In the genomic region with DNA sequence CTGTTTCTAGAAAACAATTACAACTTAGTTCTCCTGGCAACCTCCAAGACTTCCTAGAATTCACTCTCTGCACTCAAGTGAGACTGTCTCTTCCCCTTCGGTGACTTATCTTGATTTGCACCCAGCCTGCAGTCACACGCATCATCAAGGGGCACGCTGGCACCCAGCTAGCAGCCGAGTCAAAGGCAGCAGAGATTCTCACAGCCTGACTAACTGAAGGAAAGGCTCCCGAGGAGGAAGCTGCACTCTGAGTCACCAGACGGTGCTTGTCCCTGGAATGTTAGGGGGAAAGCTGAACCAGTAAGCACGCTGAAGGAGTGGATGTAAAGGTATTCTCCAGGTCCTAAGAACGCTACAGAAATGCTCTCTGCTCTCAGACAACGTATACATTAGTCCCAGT, we compare ENCODE assay signal across 16 mouse cellular contexts. TPM values are rescaled to one million over a fixed set of nuclear protein-coding genes. Genes with fewer than 3 reads are reported as not detected.
DNase-seq lines count a peak whose midpoint lies in the region; ATAC-seq and TF ChIP-seq lines count a peak whose summit lies in the region.
"Had no signal": no experiment of that assay in that cellular context is flagged by ENCODE, and none has a peak within 500 bp of the region (broad histone marks: within the 10 kb centered on the region; RNA-seq: fewer than 3 reads in every experiment).

No protein-coding gene starts in this region.

- H3K4me3 ChIP-seq in gastrocnemius, adult 2 months = peak overlapping the region; percentile 43
- H3K4me3 ChIP-seq in lung, postnatal 0 days (ENCODE audit: low read depth, low read length) = no peak overlapping the region
- H3K4me3 ChIP-seq in small intestine, adult 2 months (ENCODE audit: low read depth, low read length) = no peak overlapping the region
- H3K4me3 ChIP-seq: forebrain, embryonic 12.5 days; heart, embryonic 15.5 days; hindbrain, embryonic 10.5 days; limb, embryonic 13.5 days had no signal

- intact Hi-C loops in gastrocnemius, adult 2 months (cut with DNase I) = no loop called here
- intact Hi-C loops in left cerebral cortex, postnatal 14 days (cut with DNase I) = no loop called here

- no peak for TF ChIP-seq EP300 in lung, postnatal 0 days (IDR thresholded peaks at IDR 0.05)

- H3K9me3 ChIP-seq in lung, postnatal 0 days (ENCODE audit: low read length) = no peaks in the 10 kb centered on the region
- H3K9me3 ChIP-seq: forebrain, embryonic 12.5 days; heart, embryonic 15.5 days; hindbrain, embryonic 10.5 days; limb, embryonic 13.5 days had no signal

- no peak overlapping the region for H3K4me2 ChIP-seq in lung, postnatal 0 days (replicated peaks; ENCODE audit: low read depth, low read length)
- H3K4me2 ChIP-seq: forebrain, embryonic 12.5 days; heart, embryonic 15.5 days; limb, embryonic 13.5 days had no signal

- no peaks in the 10 kb centered on the region for H3K27me3 ChIP-seq in lung, postnatal 0 days (replicated peaks; ENCODE audit: insufficient read depth, low read length)
- no peaks in the 10 kb centered on the region for H3K27me3 ChIP-seq in small intestine, adult 2 months (ENCODE audit: control insufficient read depth, insufficient read depth, low read length)
- H3K27me3 ChIP-seq: forebrain, embryonic 12.5 days; heart, embryonic 15.5 days; limb, embryonic 13.5 days had no signal

- H3K4me1 ChIP-seq in lung, postnatal 0 days (ENCODE audit: insufficient read depth, low read depth, low read length) = no peaks in the 10 kb centered on the region
- H3K4me1 ChIP-seq in small intestine, adult 2 months (ENCODE audit: control insufficient read depth, insufficient read depth, insufficient read length, low read length) = peaks cover 6% of the 10 kb centered on the region; the same call in 1 of the 2 replicates
- H3K4me1 ChIP-seq: forebrain, embryonic 12.5 days; hindbrain, embryonic 10.5 days had no signal

- no peak overlapping the region for H3K27ac ChIP-seq in gastrocnemius, adult 2 months
- no peak overlapping the region for H3K27ac ChIP-seq in lung, postnatal 0 days (ENCODE audit: low read length)
- peak overlapping the region; percentile 28; the same call in 1 of the 2 replicates for H3K27ac ChIP-seq in small intestine, adult 2 months (ENCODE audit: insufficient read depth, low read depth, low read length)
- H3K27ac ChIP-seq: forebrain, embryonic 12.5 days; heart, embryonic 15.5 days; hindbrain, embryonic 10.5 days; limb, embryonic 13.5 days had no signal

- no peak overlapping the region for H3K9ac ChIP-seq in lung, postnatal 0 days (replicated peaks; ENCODE audit: low read depth)
- H3K9ac ChIP-seq: forebrain, embryonic 12.5 days; heart, embryonic 15.5 days; limb, embryonic 13.5 days had no signal

- TF ChIP-seq POLR2A in small intestine, adult 2 months (IDR thresholded peaks at IDR 0.05; ENCODE audit: low read depth, low read length) = no peak

- 0 out of 2 replicates have a peak, but pooled peaks have one; percentile 23 for ATAC-seq in lung, postnatal 0 days

- no peak for DNase-seq in gastrocnemius, adult 2 months
- DNase-seq in gastrocnemius, postnatal 25 days = no peak
- no peak for DNase-seq in lung, postnatal 0 days (ENCODE audit: low spot score)
- no peak for DNase-seq in lung, adult 18-20 months
- peak; percentile 56 to 58 for DNase-seq in adrenal gland, postnatal 36 days
- DNase-seq in embryo, embryonic 10.5 days (ENCODE audit: low spot score) = no peak
- no peak for DNase-seq in left cerebral cortex, postnatal 14 days (ENCODE audit: low spot score in 2 of 2)
- DNase-seq: cerebellum, postnatal 14 days; lung, postnatal 10 days; right cerebral cortex, adult 18-20 months; spleen, adult 18-20 months had no signal

- no peak for TF ChIP-seq CTCF in gastrocnemius, adult 2 months (IDR thresholded peaks at IDR 0.05)
- no peak for TF ChIP-seq CTCF in lung, postnatal 0 days (IDR thresholded peaks at IDR 0.05)
- no peak for TF ChIP-seq CTCF in small intestine, adult 2 months (IDR thresholded peaks at IDR 0.05; ENCODE audit: extremely low read depth, insufficient read length, insufficient replicate concordance, low read depth, low read length)

- H3K36me3 ChIP-seq in lung, postnatal 0 days (ENCODE audit: insufficient read depth, low read length) = no peaks in the 10 kb centered on the region
- peaks cover 29% of the 10 kb centered on the region for H3K36me3 ChIP-seq in small intestine, adult 2 months (ENCODE audit: control insufficient read depth, insufficient read depth, low read length)
- H3K36me3 ChIP-seq: forebrain, embryonic 12.5 days had no signal

- WGBS in lung, postnatal 0 days = 51% methylated on average over 9 of the region's 9 CpGs
- 50% methylated on average over 9 of the region's 9 CpGs for WGBS in small intestine, adult 2 months

RNA-seq across cellular contexts. Expression of gene Fez2, which starts 30.3 kb away (rescaled TPM):
- 10 to 100 TPM; 58.2 to 65.3 TPM for total RNA-seq in gastrocnemius, adult 2 months (2021)
- total RNA-seq in gastrocnemius, postnatal 25 days (2021) = 10 to 100 TPM; 52.0 to 62.7 TPM
- 39.2 and 39.6 TPM in 2 replicates for polyA plus RNA-seq in lung, postnatal 0 days (2015; fragmentation: Nextera tagmentation; extraction: Ambion mirVana)
- 10 to 100 TPM; 57.9 to 64.7 TPM for total RNA-seq in adrenal gland, postnatal 36 days (2021)
- 13.8 and 31.7 TPM in 2 replicates for polyA plus RNA-seq in small intestine, adult 2 months (2012; rRNA removed)
- 10 to 100 TPM; 35.2 to 37.9 TPM for total RNA-seq in left cerebral cortex, postnatal 14 days (2021)

Comparison
In these comparisons a context has a peak if more than half of its experiments do, and no peak if none do; other contexts are left out.
1. DNase-seq: peak in adrenal gland, postnatal 36 days (2 of 2); none in gastrocnemius, adult 2 months (single experiment), gastrocnemius, postnatal 25 days (single experiment), lung, postnatal 0 days (single experiment), lung, adult 18-20 months (0 of 2), embryo, embryonic 10.5 days (single experiment) and left cerebral cortex, postnatal 14 days (0 of 2).